Mouse (Mus musculus) liver (tissue): ENCODE results near the gene Elk4.

ENCODE experiments used
- DNase-seq: peaks from one replicate; pipeline ENCODE4 v3.0.0-alpha.2; 2020; ENCODE audit warnings: mixed read lengths

The Elk4 gene

DNA sequence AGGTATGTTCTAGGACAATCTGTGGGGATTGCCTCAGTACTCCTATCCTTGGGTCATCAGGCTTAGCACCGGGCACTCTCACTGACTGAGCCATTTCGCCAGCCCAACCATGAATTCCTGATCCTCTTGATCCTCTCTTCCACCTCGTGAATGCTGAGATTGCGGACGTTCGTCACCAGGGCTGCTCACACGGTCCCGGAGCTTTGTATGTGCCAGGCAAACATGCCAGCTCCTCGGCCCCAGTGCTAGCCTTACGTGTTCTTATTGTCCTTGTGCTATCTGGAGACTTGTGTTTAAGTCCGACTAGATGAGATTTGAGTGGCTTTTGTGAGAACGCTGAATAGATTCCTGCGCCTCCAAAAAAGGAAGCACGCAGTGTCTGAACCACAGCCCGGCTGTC, 20.0 kb upstream of the Elk4 start:
- no peak for DNase-seq

DNA sequence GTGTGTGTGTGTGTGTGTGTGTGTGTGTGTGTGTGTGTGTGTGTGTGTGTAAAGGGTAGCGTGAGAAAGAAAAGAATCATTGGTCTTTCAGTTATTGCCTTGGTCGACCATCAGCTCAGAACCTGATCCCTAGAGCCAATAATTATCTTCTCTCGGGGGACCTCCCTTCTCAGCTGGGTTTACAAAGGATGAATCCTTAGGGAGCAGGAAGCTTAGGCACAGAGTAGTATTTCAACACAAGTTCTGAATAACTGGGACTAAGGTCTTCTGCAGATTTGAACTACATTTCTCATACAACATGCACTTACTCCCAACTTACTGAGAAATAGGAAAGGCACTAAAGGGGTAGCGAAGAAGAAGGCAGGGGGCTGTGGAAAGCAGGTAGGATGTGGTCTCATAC, 17.9 kb upstream of the Elk4 start:
- DNase-seq: no peak

DNA sequence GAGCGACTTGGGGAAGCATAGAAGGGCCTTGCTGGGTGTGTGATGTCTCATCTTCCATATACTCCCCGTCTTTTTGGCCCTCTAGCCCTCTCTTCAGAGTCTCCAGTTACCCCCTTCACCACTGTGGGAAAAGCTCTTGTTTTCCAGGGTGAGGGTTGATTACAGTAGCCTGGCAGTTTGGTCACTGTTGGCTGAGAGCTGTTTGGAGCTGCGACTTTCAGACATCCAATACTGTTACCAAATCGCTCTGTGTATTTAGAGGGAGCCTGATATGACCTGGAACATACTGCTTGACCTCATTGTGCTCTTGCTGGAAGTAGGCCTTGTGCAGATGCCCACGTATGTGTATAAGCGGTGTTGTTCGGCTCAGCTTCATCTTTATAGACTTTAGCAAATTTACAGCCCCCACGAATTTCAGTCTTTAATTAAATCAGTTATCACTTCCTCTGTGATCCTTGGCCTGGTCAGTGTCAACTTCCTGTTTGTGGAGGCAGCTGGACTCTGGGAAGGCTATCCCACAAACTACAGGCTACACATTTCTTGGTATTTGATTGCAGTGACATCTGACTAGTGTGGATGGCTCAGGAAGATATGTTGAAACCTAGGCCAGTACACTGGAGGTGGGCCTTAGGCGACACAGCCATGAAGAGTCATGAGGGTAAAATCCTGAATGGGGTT, 17.2 kb upstream of the Elk4 start:
- DNase-seq: no peak

DNA sequence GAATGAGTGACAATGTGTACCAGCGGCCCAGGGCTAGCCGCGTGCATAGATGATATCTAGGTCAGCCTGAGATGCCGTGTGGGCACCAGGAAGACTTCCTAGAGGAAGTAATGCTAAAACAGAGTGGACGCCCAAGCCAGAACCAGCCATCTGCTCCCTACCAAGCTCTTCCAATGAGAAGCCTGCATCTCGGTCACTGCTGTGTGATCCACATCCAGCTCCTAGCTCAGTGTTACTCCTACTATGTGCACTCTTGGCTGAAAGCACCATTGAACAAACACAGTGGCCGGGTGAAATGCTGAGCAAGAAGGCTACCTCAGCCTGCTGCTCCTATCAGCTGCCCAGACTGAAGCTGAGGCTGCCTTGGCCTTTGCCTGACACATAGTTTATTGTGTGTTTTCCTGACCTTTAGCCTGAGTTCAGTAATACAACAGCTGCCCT, 14.8 kb upstream of the Elk4 start:
- DNase-seq: no peak

DNA sequence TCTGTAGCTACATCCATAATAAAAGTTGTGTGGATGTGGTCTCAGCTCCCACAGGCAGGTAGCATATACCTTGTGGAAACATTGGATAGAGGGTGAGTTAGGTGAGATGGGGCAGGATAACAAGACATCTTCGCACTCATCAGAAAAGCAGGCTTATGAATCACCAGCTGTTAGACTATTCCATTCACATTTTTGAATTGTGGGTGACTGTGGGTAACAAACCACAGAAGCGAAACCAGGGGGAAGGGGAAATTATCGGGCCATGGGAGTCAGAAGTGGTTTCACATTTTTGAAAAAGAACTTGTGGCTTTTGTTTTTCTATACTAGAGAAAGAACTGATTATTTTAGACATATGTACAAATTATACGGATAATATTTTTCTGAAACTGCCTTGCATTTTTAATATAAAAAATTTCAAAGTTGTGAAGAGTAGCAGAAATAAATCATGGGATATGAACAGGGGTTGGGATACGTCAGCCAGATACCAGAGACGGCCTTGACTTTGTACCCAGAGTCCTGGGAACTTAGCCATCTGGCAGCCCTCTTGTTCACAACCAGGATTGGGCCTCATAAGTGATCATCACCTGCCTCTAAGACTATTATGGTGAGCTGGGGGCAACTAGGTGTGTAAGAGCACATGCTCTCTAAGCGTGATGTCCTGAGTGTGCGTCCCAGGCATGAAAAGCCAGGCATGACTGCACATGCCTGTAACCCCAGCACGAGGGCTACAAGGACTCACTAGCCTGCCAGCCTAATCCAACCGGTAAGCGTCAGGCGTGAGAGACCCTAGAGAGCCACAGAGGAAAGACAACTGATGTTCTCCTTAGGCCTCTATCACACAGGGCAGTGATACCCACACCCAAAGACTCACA, 14.0 kb upstream of the Elk4 start:
- no peak for DNase-seq

DNA sequence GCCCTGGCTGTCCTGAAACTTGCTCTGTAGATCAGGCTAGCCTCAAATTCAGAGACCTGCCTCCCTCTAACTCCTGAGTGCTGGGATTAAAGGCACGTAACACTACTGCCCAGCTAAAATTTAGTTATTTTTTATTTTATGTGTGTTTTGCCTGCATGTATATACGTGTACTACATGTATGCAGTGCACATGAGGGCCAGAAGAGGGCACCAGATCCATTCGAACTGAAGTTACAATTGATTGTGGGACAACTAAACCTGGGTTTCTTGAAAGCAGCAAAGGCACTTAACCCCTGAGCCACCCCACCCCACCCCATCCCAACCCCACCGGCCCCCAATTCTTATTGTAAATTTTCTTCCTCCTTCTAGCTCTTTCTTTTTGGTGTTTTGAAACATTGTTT, 12.3 kb upstream of the Elk4 start:
- peak; percentile 73 for DNase-seq

DNA sequence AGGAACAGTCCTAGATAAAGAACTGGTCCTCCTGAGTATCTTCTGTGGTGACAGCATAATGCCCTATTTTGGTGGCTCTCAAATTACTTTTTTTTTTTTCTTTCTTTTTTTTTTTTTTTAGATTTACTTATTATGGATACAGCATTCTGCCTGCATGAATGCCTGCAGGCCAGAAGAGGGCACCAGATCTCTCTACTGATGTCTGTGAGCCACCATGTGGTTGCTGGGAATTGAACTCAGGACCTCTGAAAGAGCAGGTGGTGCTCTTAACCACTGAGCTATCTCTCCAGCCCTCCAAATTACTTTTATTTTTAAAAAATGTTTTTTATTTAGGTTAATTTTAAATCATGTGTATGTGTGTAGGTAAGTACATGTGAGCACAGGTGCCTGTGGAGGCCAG, 6.9 kb upstream of the Elk4 start:
- DNase-seq: no peak

DNA sequence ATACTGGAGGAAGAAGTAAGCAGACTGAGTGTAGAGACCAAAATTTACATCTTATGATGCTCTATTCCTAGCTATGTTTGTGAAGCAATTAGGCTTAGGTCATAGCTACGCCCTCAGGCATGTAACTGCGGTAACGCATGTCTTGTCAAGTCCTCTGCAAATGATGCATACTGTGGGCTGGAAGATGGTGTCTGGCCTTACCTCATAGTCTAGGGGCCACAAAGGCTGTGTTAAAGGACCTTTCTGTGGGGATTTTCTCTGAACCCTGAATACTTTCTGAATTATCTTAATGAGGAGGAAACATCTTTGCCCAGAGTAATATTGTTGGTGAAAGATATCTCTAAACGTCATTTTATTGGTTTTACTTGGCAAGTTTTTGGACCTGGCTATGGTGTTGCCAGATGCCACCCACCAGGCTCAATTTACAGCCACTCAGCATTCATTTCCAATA, 5.5 kb upstream of the Elk4 start:
- DNase-seq: no peak

DNA sequence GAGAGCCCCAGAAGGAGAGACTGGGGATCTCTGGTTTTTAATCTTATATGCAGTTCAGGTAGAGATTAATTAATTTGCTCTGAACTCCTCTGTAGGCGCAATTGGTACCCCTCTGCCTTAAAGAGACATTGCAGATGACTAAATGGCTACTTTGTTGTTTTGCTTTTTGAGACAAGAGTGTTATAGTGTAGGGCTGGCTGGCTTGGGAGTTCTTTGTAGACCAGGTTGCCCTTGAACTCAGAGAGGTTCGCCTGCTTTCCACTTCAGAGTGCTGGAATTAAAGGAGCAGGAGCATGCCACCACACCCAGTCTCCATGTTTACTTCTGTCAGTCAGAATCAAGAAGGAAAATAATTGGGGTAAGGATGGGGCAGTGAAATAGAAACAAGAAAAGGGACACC, 4.3 kb upstream of the Elk4 start:
- no peak for DNase-seq

DNA sequence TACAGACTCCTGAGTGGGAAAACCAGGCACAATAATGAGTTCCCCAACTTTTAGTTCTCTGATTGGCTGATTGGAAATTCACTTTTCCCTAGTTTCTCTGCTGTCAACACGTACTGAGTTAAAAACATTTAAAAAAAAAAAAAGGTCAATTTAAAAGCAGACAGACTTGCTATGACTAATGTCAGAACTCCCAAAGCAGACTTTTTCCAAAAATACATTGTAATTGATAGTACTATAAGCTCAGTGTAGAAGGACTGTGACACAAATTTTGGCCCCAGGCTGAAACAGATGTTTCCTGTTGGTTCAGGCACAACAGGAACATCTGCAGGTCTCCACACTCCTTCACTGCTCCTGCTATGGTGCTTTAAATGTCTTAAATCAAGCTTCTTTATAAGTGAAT, 3.6 kb upstream of the Elk4 start:
- no peak for DNase-seq

DNA sequence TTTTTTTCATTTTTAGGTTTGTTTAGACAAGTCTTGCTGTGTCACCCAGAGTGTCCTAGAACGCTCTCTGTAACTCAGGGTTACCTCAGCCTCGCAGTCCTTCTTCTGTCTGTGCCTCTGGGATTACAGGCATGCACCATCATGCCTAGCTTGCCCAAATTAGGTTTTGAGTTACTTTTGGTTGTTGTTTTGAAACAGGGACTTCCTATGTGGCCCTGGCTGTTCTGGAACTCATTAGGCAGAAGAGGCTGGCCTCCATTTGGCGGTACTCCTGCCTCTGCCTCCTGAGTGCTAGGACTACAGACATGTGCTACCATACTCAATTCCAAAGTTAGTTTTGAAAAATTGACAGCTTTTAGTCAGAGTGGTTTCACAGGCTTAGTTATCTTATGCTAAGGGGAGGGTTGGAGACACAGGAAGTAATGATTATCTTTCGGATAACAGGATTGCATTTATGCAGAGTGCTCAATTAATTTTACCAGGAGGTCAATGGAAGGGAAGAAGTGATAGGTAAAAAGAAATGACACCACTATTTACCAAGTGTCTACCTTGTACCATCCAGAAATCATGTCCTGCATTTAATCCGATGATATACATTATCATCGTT, 2.7 kb upstream of the Elk4 start:
- no peak for DNase-seq

DNA sequence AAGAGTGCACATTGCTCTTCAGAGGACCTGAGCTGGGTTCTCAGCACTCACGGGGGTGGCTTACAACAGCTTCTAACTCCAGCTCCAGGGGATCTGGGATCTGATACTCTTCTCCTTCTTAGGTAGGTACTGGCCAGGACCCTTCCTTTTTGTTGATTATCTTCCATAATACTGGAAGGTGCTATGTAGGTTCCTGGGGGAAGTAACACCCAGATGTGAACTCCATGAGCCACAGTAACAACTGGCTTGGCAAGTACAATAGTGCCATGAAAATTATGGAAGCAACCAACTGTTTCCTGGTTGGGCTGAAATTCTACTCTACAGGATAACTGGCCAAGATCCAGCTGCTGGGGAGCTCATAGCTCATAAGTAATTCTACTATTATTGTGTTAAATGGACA, 1.9 kb upstream of the Elk4 start:
- DNase-seq: no peak

DNA sequence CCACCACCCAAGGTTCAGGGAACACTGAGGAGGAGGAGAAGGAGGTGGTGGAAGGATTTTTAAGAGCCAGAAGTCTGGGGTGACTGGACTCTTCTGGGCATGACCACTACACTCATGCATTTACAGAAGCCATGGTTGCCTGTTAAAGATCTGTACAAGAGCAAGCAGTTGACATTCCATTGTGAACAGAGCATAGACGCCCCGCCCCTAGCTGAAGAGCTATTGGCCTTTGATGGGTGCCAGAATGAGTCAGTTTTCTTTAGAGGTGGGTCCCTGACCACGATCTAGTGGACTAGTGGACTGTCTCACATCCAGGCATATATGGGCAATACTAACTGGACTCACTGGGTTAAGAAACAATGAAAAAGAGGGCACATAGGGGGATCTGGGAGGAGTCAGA, 1.4 kb upstream of the Elk4 start:
- no peak for DNase-seq

DNA sequence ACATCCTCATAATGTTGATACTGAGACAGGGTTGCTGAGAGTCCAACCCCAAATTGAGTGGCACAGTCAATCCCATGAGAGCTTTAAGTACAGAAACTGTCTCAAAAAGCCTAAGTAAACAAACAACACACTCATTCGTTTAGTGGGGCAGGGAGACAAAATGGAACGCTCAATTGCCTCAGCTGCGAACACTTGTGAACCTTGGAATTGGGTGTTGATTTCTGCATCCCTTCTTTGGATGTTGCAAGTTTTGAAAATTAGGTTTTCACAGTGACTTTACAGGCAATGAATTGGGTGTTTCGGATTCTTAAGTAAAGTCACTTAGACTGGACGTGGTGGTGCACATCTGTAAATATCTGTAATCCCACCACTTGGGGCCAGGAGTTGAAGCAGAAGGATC, 686 bp upstream of the Elk4 start:
- DNase-seq: no peak

DNA sequence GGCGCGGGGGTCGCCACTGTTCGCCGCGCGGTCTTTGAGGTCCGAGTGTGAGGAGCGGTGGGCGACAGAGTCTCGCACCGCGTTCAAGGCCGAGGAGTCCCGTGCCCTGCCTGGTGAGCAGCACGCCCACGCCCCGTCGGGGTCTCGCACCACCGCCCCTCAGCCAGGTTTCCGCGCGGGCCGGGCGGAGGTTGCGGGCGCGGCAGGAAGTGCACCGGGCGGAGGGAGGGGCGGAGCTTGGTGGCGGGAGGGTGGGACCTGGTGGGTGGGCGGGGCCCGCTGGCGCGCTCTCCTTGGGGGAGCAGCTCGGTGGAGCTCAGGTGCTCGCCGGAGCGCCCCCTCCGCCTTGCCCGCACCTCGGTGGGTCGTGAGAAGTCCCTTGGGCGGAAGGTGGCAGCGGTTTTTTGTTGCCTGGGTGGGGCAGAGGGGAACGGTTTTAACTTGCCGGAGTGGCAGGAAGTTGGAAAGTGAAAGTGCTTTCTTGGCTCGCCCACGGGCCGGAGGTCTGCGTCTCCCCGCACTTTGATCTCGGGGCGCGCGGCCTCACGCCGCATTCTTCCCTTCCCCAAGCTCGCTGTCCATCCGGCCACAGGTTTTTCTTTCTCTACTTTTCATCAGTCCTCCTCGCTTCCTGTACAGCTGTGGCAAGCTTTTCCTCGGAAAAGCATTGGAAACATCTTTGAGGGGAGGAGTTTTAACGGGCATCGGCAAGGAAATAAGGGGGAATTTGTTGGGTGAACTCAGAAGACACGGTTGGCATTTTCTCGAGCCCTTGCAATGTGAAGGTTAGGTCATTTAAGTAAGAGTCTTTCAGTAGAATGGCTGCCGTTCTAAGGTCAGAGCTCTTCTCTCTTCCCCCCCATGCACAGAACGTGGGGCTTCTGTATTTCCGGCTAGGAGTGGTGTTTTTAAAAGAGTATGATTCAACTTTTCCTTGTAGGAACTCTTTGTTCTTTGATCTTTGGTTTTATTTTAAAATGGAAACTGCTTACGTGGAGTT, 721 bp downstream of the Elk4 start:
- DNase-seq: peak; percentile 95

DNA sequence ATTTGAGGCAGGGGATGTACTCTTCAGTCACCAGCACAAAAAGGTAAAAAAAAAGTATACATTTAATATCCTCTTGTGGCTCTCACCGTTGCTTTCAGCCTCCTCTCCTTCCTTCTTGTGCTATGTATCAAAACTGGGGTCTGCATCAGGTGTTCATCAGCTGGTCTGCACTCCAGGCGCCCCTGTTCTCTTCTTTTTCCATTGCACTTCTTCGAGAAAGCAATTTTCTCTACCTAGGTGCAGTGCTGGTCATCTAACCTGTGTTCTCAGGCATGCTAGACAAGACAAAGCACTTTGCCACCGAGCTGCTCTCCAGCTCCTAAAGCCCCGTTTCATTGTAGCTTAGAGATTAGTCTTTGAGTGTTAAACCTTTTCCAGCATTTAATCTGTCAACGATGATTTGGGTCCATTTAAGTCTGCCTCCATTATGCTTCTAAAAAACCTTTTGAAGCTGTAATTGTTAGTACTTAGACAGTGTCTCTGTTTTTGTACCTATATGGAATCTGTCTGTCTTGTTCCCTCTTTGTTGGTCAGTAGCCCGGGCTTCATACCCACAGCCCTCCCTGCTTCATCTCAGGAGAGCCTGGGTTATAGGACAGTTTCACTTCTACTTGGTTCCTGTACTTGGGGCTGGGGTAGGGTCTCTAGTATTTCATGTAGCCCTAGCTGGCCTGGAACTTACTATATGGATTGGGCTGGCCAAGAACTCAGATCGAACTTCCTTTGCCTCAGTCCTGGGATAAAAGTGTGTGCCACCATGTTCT, 1.7 kb downstream of the Elk4 start:
- no peak for DNase-seq

DNA sequence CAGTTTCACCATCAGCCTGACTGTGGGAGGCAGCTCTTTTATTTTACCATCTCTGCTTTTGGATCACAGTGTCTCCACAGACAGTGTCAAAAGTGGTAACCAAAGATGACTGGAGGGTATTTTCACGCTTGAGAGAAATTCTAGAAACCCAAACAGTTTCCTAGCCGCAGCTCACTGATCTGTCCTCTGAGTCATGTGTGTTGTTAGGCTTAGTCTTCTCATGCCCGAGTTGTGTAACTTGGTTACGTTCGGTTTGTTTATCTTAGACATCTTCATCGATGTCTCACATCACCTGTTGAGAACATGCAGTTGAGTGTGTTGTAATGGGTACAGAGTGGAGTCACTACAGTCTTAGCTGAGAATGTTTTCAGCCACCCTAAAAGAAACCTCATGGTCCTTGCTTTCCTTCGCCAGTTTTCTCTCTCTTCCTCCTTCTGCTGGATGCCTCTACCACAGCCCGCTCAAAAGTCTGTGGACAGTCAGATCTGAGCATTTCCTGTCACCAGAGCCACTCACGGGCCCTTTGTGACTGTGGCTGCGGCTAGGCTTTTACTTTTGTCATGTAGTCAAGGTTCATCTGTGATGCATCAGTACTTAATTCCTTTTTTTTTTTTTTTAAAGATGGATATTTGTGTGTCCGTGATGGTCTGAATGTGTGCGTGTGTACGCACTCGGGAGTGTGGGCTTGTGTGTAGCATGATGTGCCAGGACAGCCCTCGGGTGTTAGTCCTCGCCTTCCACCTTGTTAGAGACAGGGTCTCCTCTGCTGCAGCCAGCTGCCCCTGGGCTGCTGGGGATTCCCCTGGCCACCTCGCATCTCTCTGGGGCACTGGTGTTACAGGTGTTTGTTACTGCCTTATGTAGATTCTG, 3.5 kb downstream of the Elk4 start:
- no peak for DNase-seq

DNA sequence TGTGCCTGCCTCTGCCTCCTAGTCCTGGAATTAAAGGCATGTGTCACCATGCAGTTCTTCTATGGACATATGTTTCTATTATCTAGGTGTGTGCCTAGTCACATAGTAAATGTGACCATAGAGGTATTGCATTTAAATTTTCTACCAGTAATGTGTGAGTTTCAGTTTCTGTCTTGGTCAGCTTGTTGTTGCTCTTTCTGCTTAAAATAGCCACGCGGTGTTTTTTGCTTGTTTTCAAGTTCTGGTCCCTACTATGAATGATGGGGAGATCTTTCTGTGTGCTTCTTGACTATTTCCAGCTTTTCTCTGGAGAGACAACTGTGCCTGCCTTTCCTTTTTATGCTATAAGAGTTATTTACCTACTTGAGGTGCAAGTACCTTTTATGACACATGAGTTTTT, 4.4 kb downstream of the Elk4 start:
- no peak for DNase-seq

DNA sequence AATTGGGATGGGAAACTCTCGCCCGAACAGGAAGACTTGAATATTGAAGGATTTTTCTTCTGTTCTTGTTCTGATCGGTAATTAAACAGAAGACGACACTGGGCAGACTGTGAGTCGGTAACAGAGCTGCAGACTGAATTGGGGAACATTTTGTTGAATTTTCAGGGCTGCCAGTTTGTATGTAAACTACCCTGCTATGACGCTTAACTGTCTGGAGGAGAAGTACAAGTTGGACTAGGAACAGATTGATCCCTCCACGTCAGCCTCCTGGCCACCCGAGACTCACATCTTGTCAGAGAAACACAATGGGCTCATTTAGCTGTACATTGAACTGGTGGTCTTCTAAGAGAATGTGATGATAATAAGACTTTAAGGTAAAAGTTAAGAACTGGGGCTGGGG, 5.5 kb downstream of the Elk4 start:
- no peak for DNase-seq

DNA sequence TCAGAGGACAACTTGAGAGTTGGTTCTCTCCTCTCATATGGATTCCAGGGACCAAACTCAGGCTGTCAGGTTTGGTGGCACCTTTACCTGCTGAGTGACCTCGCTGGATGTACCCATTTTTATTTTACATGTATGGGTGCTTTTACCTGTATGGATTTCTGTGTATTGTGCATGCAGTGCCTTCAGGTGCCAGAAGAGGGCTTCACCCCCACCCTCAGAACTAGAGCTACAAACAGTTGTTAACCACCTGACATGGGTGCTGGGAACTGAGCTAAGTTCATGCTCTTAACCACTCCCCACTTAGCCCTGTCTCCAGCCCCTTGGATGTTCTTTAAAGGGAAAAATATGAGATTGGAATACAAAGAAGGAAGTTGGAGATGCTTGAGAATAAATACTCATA, 7.4 kb downstream of the Elk4 start:
- DNase-seq: no peak

DNA sequence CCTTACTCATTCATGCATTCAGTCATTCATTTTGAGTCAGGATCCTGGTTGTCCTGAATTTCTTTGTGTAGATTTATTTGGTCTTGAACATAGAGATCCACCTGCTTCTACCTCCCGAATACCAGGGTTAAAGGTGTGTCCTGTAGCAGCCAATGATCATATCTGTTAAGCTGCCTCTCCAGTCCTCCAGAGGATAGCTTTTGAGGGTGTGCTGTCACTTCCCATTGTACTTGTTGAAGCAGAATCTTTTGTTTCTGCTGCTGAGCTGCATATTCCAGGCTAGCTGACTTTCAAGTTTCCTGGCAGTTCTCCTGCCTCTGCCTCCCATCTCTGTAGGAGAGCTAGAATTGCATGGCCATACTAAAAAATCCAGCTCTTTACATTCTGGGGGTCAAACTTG, 9.3 kb downstream of the Elk4 start:
- no peak for DNase-seq
